Mouse (Mus musculus) cortical plate, adult 2 months (tissue): ENCODE measurements at regions not wholly inside any gene's neighbourhood (a gene's known extent, or its start where the extent isn't known, plus 50 kb on each side); places are given as distances from the start of the nearest gene placed in this dataset.
"Not testable (repeated sequence)": the region's sequence is repeated elsewhere in the genome, so short reads cannot be mapped to it uniquely, and the experiment has no call there.

ENCODE experiments used
- H3K27ac ChIP-seq: fragments of 200-500 bp; 2 replicates; pipeline ENCODE4 v1.5.1; 2012; ENCODE audit warnings: low read length, control low read depth, inconsistent platforms; ENCODE audit not compliant: insufficient read depth
- H3K4me1 ChIP-seq: fragments of 200-500 bp; 2 replicates; pipeline ENCODE4 v1.6.1; 2011; ENCODE audit warnings: low read length; ENCODE audit not compliant: control insufficient read depth, insufficient read depth
- H3K4me3 ChIP-seq: fragments of 200-500 bp; 2 replicates; pipeline ENCODE4 v1.5.1; 2011; ENCODE audit warnings: mild to moderate bottlenecking, low read length, control low read depth; ENCODE audit not compliant: insufficient read depth
- CTCF ChIP-seq: fragments of 200-500 bp; IDR thresholded peaks from 2 replicates; pipeline ENCODE4 v1.5.1; 2011; ENCODE audit warnings: mild to moderate bottlenecking, control low read depth, low read length; ENCODE audit not compliant: insufficient read depth; ENCODE audit errors: extremely low read depth
- POLR2A ChIP-seq: fragments of 200-500 bp; IDR thresholded peaks from 2 replicates; pipeline ENCODE4 v1.6.1; 2011; ENCODE audit warnings: mild to moderate bottlenecking, low read length, control low read depth; ENCODE audit not compliant: insufficient read depth; ENCODE audit errors: extremely low read depth

DNA sequence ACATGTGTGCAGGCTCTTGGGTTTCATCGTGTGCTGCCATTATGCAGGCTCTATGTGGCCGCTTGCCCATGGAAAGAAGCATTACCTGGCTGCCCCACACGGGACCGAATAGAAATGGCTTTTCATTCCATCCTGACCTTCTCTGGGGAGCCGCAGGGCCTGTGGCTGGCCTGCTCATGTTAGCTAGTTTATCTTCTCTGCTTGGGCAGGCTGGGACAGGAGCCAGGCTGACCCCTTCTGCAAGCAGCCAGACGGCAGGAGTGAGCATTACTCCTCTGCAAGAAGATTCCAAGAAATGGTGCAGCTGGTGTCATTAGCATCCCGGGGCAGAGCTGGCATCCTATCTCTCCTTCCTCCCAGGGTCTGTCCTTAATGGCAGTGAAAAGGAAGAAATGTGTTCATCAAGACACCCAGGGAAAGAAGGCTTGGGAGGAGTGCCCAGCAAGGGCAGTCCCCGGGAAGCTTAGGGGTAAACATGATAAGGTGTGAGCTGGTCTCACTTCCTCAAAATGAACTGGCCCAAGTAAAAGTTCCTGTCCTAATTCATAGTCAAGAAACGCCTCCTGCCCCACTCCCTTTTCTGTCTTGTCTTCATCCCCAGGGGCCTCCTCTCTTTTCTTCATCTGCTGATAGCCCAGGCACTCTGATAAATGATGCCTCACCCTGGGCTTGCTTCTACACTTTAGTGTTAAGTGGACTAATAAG, 178.9 kb upstream of the Myt1l start:
- peaks cover 8% of the 10 kb centered on the region for H3K4me1 ChIP-seq
- no peak overlapping the region for H3K27ac ChIP-seq
- TF ChIP-seq CTCF (no peak), POLR2A (no peak)

GRCm38 (mm10) chr12:29353777-29354496, 174.2 kb upstream of the Myt1l start:
- Histone ChIP-seq H3K4me1 (peaks cover 7% of the 10 kb centered on the region), H3K4me3 (no peak overlapping the region), H3K27ac (no peak overlapping the region)
- TF ChIP-seq CTCF (no peak), POLR2A (no peak)

More for the DNA sequence above, 178.9 kb upstream of the Myt1l start:
- H3K4me3 ChIP-seq = no peak overlapping the region

- no peak overlapping the region for H3K4me3 ChIP-seq
- no peak overlapping the region for H3K27ac ChIP-seq
- TF ChIP-seq CTCF = no peak
- TF ChIP-seq POLR2A = no peak
- peaks cover 7% of the 10 kb centered on the region for H3K4me1 ChIP-seq
These were observed 173.4 kb upstream of the Myt1l start for GRCm38 (mm10) chr12:29354816-29355215.

DNA sequence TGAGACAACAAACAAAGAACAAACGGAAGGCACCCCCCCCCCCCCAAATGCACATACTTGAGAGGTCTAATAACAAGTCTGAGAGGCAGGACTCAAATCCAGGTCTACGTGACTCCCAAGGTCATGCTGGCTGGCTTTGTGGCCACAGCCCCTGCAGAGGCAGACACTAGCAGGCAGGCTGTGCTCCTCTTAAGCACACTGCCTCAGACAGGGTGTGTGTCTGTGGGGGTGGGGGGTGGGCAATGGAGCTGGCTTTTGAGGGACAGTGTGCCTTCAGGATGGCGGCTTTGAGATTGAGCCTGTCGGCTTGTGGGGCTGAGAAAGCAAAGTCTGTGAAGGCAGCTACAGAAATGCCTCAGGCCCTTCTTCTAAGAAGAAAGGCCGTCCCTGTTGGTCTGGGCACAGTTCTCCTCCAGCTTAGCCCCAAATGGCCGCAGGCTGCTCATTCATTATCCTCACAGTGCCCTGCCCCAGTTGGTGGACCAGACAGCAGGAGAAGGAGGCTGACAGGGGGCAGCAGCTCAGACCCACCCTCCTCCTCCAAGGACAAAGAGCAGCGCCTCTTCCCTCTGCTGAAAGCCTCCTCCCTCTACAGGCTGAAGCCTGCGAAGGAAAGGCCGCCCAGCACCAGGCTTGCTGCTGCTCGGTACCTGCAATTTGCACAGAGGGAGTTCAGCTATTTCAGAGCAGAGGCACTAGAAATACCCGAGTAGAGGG, 171.3 kb upstream of the Myt1l start:
- no peak overlapping the region for H3K4me3 ChIP-seq
- TF ChIP-seq POLR2A (no peak), CTCF (no peak)
- no peak overlapping the region for H3K27ac ChIP-seq
- peaks cover 7% of the 10 kb centered on the region for H3K4me1 ChIP-seq

- H3K4me3 ChIP-seq = no peak overlapping the region
- peaks cover 2% of the 10 kb centered on the region for H3K4me1 ChIP-seq
- no peak for TF ChIP-seq CTCF
- no peak for TF ChIP-seq POLR2A
- no peak overlapping the region for H3K27ac ChIP-seq
These were observed 166.9 kb upstream of the Myt1l start for GRCm38 (mm10) chr12:29361236-29361635.

DNA sequence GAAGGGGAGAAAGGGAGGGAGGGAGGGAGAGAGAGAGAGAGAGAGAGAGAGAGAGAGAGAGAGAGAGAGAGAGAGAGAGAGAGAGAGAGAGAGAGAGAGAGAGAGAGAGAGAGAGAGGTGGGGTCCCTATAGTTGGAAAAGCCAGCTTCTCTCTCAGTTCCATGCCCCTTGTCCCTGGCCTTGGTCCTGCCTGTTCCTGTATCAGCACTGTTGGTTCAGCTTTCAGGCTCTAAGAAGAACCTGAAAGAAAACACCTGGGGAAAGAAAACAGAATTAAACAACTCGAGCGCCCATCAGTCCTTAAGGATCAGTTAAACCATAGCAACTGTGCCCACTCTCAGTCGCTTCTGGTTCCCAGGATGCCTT, 160.5 kb upstream of the Myt1l start:
- H3K4me3 ChIP-seq = peak overlapping the region; percentile 30
- H3K27ac ChIP-seq = peak overlapping the region; percentile 44
- H3K4me1 ChIP-seq = not testable (repeated sequence)

DNA sequence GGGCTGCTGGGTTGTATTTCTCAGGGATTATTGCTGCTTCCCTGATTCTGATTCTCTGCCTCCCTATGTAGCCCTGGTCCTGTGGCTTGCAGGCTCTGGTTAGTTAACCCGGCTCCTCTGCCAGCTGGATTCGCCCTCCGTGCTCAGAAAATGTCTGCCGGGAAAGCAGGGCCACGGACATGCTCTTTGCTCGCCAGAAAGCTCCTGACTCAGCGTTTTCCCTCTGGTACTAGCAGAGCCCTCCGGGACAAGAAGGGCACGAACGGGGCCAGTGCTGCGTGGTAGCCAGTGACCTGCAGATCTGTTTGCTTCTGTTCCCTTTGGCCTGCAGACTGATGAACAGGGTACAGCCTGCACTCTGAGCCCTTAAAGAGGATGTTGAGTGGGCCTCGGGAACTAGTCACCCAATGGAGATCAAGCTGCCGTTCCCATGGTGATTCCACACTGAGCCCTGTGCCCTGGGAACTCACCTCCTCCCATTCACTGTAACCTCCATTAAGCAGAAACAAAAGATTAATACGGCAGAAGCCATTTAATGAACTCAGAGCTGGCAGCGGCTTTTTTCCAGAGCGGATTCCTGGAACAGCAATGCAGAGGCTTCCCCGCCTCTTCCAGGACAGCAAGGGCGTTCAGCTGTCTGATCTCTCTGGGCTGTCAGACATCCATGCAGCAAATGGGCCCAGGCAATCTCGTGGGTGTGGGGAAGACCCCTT, 159.9 kb upstream of the Myt1l start:
- Histone ChIP-seq H3K27ac (peak overlapping the region; percentile 44), H3K4me1 (peaks cover 6% of the 10 kb centered on the region), H3K4me3 (peak overlapping the region; percentile 30)
- TF ChIP-seq POLR2A = peak; percentile 25; the same call in 1 of the 2 replicates
- TF ChIP-seq CTCF = no peak

- peak overlapping the region; percentile 44 for H3K27ac ChIP-seq
- peak overlapping the region; percentile 30 for H3K4me3 ChIP-seq
- 0 out of 2 replicates have a peak, but pooled peaks have one; percentile 10 for TF ChIP-seq POLR2A
- no peak for TF ChIP-seq CTCF
- peaks cover 6% of the 10 kb centered on the region for H3K4me1 ChIP-seq
These were observed 159.4 kb upstream of the Myt1l start for GRCm38 (mm10) chr12:29368820-29369175.

- H3K4me3 ChIP-seq = no peak overlapping the region
- H3K27ac ChIP-seq = no peak overlapping the region
- no peak for TF ChIP-seq CTCF
- no peak for TF ChIP-seq POLR2A
- no peaks in the 10 kb centered on the region for H3K4me1 ChIP-seq
These were observed 136.4 kb upstream of the Myt1l start for GRCm38 (mm10) chr12:29391756-29392155.
